Mouse (Mus musculus) adipocyte (in vitro differentiated cells): ENCODE measurements at regions not wholly inside any gene's neighbourhood (a gene's known extent, or its start where the extent isn't known, plus 50 kb on each side); places are given as distances from the start of the nearest gene placed in this dataset.
"Not testable (repeated sequence)": the region's sequence is repeated elsewhere in the genome, so short reads cannot be mapped to it uniquely, and the experiment has no call there.

Source experiments
- DNase-seq: peaks from one replicate; pipeline ENCODE4 v3.0.0-alpha.2; 2016; ENCODE audit warnings: low spot score

GRCm38 (mm10) chr17:69563165-69563564 lies 124.0 kb downstream of the Akain1 start:
- peak; percentile 73 for DNase-seq

- not testable (repeated sequence) for DNase-seq
These were observed 132.0 kb downstream of the Akain1 start for GRCm38 (mm10) chr17:69571070-69571669.

DNA sequence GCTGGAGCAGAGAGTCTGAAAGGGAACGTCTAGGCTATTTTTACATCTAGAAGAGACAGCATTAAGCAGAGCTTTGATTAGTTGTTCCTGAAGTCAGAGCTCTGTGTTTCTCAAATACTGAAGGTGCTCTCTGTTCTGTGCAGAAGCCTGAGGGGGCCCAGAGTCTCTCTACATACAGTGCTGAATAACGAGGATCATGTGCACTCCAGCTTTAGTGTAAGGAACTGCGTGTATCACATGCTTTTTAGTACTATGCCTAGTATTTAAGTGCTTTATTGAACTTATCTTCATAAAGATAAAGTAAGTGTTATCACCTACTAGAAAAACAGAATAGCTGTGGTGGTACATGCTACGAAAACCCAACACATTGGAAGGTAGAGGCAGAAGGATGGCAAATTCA lies 151.4 kb downstream of the Akain1 start:
- no peak for DNase-seq

DNA sequence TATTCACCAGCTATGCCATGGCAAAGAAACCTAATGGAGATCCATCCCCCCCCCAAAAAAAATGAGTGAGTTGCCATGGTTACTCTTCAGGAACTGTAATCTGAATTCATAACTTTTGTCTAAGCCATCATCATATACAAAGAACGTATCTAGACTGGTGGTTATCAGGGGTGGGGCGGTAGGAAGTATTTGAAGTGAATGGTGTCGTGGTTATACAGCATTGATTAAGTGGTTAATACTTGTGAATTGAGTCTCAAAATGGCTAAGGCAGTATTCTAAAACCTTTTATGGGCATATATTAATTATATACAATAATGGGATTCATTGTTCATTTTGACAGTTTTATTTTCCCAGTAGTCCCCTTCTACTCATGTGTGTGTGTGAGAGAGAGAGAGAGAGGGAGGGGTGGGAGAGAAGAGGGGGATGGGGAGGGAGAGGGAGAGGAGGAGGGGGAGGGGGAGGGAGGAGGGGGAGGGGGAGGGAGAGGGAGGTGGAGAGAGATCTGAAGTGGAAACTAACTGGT lies 158.7 kb downstream of the Akain1 start:
- DNase-seq, result no peak

- DNase-seq, result no peak
These were observed 159.3 kb downstream of the Akain1 start for GRCm38 (mm10) chr17:69598461-69598860.

DNA sequence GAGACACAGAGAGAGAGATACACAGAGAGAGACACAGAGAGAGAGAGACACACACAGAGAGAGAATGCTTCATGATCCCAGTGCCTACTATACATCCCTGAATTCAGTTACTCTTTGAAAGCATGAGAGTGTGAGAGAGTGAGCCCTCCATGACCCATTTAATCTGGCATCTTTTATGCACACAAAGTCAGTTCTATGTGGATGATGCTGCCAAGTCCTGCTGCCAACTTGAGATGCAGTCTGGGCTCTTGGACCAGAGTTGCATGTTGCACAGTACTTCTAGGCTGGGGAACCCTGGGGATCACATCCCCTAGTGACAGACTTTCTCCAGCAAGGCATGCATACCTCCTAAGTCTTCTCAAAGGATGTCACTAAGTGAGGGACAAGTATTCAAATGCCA lies 164.5 kb downstream of the Akain1 start:
- DNase-seq, result no peak

- DNase-seq, result no peak
These were observed 165.6 kb downstream of the Akain1 start for GRCm38 (mm10) chr17:69604698-69605097.

GRCm38 (mm10) chr17:69605458-69605857 lies 166.3 kb downstream of the Akain1 start:
- DNase-seq, result no peak

DNA sequence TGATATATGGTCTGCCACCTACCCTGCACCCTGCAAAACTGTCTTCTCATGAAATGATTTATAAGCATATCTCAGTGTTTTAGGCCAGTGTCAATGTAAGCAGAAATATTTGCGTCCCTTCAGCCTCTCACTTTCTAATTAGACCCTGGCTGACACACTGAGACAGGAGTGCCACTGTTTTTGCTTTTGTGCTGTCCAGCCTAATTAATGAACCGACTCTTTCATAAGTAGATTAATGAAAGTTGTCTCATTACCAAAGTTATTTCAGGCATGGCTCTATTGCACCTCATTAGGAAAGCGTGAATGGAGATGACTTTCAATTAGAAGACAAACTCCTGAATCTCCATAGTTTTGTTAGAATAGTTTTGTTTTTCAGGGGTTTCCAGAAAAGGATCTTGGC lies 192.3 kb downstream of the Akain1 start:
- DNase-seq, result no peak

DNA sequence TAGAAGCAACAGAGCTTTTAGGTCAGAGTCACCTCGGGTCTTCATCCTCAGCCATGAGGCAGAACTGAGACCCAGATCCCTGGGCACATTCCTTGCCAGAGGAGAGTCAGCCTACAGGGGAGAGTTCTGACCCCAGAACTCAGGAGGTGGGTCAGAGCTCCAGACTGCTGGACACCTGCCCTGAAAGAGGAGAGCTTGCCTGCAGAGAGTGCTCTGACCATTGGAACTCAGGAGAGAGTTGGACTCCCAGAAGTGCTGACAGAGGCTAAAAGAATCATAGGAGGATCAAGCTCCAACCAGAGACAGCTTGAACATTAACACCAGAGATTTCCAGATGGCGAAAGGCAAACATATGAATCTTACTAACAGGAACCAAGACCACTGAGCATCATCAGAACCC lies 211.4 kb downstream of the Akain1 start:
- DNase-seq, result not testable (repeated sequence)

DNA sequence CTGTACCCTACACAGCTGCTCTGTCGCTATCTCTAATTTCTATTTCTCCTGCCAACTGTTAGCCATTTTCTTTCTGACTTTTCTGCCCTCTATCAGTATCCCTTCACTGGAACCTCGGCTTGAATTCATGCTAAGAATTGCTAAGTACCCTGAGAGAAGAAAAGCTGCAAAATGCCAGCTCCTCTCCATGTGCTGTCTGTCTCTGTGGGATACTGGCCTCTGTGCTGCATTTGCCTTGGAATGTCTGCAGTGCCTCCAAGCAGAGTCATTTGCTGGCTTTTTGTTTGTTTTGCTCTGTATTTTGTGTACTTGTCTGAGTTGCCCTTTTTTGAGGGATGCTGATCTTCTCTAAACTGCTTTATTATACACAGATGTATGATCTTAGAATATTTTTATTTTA lies 215.5 kb downstream of the Akain1 start:
- DNase-seq, result no peak

DNA sequence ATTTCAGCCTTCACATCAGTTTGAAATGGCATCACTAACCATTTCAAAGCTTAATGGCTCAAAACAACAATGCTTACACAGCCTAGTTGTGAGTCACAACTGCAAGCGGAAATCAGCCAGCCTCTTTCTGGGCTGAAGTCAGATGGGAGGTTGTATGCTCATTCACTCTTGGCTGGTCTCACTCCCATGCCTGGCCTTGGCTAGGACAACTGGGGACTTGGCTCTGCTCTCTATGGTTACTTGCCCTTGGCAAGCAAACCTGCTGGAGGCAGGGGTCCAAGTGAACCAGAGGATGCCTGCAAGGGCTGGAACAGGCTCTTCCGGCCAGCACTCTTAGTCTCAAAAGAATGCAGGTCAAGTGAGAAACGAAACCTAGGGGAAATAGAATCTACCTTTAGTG lies 233.4 kb downstream of the Akain1 start:
- peak; percentile 83 for DNase-seq

- DNase-seq, result no peak
These were observed 244.0 kb downstream of the Akain1 start for GRCm38 (mm10) chr17:69683091-69683490.

DNA sequence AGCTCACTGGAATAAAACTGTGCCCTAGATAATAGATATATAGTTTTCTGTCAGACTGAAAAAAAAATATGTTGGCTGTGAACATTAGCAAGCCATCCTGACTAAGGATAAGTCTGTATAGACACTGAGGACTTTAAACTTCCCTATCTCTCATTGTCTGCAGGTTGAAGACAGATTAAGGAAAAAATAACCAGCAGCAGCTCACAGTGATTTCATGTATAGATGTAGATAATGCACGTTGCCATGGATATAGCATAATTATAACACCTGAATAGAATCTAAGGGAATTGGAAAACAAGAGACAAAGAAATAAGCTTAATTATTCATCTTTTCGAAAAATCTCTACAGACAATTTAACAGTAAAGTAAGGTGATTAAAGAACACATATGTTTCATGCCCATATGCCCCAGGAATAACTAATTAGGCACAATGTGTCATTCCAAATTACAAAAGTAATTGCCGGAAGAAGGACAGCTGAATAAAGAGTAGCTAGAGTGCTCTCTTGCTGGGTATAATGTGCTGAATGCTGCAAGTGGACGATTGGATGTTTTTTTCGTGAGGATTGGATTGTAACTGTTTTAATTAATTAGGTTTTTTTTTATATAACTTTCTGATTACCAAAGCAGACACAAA lies 246.6 kb downstream of the Akain1 start:
- DNase-seq, result no peak

DNA sequence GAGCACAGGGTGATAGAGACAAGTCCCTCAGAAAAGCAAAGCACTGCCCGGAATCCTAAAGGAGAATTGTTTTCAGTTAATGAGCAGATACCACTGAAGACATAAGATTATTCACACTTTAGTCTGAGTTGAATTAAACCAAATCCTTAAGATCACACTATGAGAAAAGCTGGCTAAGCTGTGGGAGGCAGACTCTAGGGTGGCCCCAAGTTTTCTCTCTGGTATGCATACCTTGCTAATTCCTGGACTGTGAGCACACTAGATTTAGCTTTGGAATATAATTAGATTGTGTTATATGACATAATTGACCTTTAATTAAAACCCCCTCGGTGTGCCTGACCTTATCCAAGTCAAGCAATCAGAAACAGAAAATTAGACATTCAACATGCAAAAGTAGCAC lies 247.3 kb downstream of the Akain1 start:
- DNase-seq, result no peak

DNA sequence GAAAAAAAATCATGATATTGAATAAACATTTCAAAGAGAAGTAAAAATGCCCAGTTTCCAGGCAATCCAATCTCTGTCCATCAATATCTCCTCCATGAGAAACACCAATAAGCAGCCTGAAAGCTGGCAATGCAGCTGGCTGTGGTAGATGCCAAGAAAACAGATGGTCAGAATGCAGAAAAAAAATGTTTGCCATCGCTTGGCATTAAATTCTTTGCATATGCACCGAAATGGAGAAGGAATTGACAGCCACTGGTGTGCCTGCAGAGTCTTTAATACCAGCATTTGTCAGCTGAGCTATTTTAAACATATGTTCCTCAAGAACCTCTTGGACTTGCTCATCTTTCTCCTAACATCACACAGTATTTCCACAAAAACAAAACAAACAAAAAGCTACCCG lies 256.2 kb downstream of the Akain1 start:
- DNase-seq, result no peak

DNA sequence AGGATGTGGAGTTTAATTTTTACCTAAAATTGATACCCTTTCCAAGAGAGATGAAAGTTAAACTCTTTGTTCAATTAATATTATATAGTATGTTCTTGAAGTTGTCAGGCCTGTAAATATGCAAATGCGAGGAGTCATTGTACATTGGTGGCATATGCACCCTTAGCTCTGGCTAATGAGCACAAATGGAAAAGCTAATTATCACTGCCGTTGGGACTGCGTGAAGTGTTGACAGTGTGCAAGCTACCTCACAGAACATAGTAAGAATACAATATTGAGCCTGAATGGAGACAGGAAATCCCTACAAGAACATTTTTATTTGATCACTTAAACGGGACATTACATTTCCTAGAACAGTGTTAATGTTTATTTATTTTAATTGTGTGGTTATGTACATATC lies 241.5 kb upstream of the Dlgap1 start:
- DNase-seq, result no peak

DNA sequence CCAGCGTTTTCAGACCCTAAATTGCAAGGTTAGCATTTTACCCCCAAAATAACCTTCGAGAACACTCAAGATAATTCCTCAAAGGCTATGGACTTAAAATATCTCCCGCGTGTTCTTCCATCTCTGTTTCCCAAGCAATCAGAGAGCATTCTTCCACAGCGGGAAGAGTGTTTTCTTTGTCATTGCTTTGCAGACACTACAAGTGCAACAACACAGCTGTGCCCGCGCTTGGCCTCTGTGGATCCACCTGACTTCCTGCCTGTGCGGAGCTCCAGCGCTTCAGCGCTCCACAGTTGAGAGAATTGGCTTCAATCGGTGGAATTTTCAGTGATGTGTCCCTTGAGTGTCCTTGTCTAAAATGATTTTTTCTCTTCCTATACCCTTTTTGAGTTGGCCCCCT lies 235.9 kb upstream of the Dlgap1 start:
- DNase-seq, result no peak

- DNase-seq, result no peak
These were observed 232.3 kb upstream of the Dlgap1 start for GRCm38 (mm10) chr17:69736379-69737096.

DNA sequence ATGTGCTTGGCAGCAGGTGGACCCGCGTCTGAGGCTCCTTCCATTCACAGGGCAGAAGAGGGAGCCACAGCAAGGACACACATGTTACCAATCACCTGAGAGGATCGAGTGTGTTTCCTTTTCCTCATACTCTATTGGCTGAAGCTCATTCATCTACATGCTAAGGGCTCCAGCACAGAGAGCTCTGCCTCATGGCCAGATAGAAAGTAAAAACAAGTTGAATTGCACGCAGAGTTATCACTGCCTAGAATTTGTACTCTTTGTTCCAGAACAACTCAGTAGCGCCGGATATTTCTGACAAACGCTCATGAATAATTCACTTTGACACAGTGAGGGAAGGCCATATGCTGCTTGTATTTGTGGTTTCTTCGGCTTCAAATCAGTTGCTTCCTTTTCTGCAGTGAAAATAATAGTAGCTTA lies 199.9 kb upstream of the Dlgap1 start:
- no peak for DNase-seq

GRCm38 (mm10) chr17:69770046-69770445 lies 198.8 kb upstream of the Dlgap1 start:
- no peak for DNase-seq

GRCm38 (mm10) chr17:69781201-69781600 lies 187.7 kb upstream of the Dlgap1 start:
- DNase-seq, result no peak

- DNase-seq, result no peak
These were observed 181.9 kb upstream of the Dlgap1 start for GRCm38 (mm10) chr17:69786985-69787384.
